Mouse (Mus musculus): Measurements from ENCODE around the gene Clock.

DNA sequence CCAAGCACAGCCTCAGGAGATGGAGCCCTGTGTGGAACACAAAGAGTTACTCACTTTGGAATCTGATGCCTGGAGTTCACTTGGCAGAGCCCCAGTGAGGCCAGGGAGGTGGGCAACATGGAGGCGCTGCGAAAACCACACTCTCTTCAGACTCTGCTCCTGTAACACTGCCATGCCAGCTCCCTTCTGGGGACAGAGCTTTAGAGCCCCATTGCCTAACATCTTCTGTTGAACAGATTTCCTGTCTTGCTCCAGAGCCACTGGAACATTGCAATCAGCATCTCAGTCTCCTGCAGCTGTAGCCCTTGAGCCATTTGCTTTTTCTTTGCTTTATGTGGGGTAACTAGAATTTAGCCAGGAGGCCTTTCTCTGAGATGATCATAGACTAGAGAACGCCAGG is 122.3 kb downstream of the Clock start:
- no peak for TF ChIP-seq GATA1 (IDR thresholded peaks at IDR 0.05; ENCODE audit: low read length)
- no peak for TF ChIP-seq TAL1 (IDR thresholded peaks at IDR 0.05; ENCODE audit: low read length)

All from erythroblast, embryonic 14.5 days (primary cell).